Mouse (Mus musculus) forebrain, embryonic 10.5 days (tissue): Measurements from ENCODE around the gene Pafah1b2. TPM values are rescaled to one million over a fixed set of nuclear protein-coding genes. Genes with fewer than 3 reads are reported as not detected.
A peak's percentile ranks its signal among the peaks of the same experiment; 100 is the strongest.

Source experiments
- DNase-seq: peaks from one replicate; pipeline ENCODE4 v3.0.0-alpha.2; 2017; ENCODE audit warnings: low spot score; ENCODE audit errors: extremely low spot score
- H3K27ac ChIP-seq: fragments of 300-500 bp; sonication (generic); 2 replicates; pipeline ENCODE4 v1.5.1; 2016; ENCODE audit warnings: mild to moderate bottlenecking
- H3K27me3 ChIP-seq: fragments of 300-500 bp; sonication (generic); 2 replicates; pipeline ENCODE4 v1.6.1; 2016; ENCODE audit warnings: mild to moderate bottlenecking; ENCODE audit not compliant: poor library complexity, severe bottlenecking
- H3K36me3 ChIP-seq: fragments of 300-500 bp; sonication (generic); replicated peaks from 2 replicates; pipeline ENCODE4 v1.6.1; 2016; ENCODE audit warnings: mild to moderate bottlenecking, moderate library complexity
- H3K4me1 ChIP-seq: fragments of 300-500 bp; sonication (generic); 2 replicates; pipeline ENCODE4 v1.6.1; 2016
- H3K4me3 ChIP-seq: fragments of 300-500 bp; sonication (generic); 2 replicates; pipeline ENCODE4 v1.5.1; 2016; ENCODE audit warnings: mild to moderate bottlenecking, moderate library complexity
- H3K9me3 ChIP-seq: fragments of 300-500 bp; sonication (generic); 2 replicates; pipeline ENCODE4 v1.6.1; 2016; ENCODE audit warnings: mild to moderate bottlenecking, moderate library complexity
- WGBS: fragments of 180-500 bp; shearing (Covaris S2); methylation state at CpG from one replicate; pipeline ENCODE4 v1.1.7; 2016; 5-methylcytosine and 5-hydroxymethylcytosine counted together
- polyA plus RNA-seq: library from polyadenylated mRNA; unstranded; fragments of >200 nt; fragmentation: Nextera tagmentation; extraction: Ambion mirVana; gene quantifications from 2 replicates; pipeline ENCODE4 v1.2.1, GENCODE M21; 2016

The Pafah1b2 gene
- polyA plus RNA-seq, 1 experiment from 2014 or later: 279 TPM

GRCm38 (mm10) chr9:46016417-46016816 is 3.9 kb upstream of the Pafah1b2 start:
- WGBS: 74% methylated on average over 4 of the region's 4 CpGs
- H3K27me3 ChIP-seq: no peaks in the 10 kb centered on the region
- H3K9me3 ChIP-seq: no peaks in the 10 kb centered on the region
- H3K4me3 ChIP-seq: no peak overlapping the region
- no peak overlapping the region for H3K27ac ChIP-seq
- H3K4me1 ChIP-seq: peaks cover 48% of the 10 kb centered on the region
- peaks cover 27% of the 10 kb centered on the region for H3K36me3 ChIP-seq
- no peak for DNase-seq

GRCm38 (mm10) chr9:46015831-46016230 is 3.3 kb upstream of the Pafah1b2 start:
- Histone ChIP-seq H3K4me1 (peaks cover 53% of the 10 kb centered on the region), H3K4me3 (no peak overlapping the region), H3K27ac (no peak overlapping the region), H3K9me3 (no peaks in the 10 kb centered on the region), H3K36me3 (peaks cover 21% of the 10 kb centered on the region), H3K27me3 (no peaks in the 10 kb centered on the region)
- no peak for DNase-seq
- WGBS: 48% methylated on average over 9 of the region's 9 CpGs

- WGBS: 54% methylated on average over 8 of the region's 8 CpGs
- Histone ChIP-seq H3K4me1 (peaks cover 55% of the 10 kb centered on the region), H3K4me3 (0 out of 2 replicates have a peak overlapping the region, but pooled peaks have one; percentile 94), H3K36me3 (peaks cover 19% of the 10 kb centered on the region), H3K27me3 (no peaks in the 10 kb centered on the region), H3K27ac (no peak overlapping the region), H3K9me3 (no peaks in the 10 kb centered on the region)
- no peak for DNase-seq
These were observed 2.6 kb upstream of the Pafah1b2 start for GRCm38 (mm10) chr9:46015081-46015551.

GRCm38 (mm10) chr9:46014251-46014681 is 1.8 kb upstream of the Pafah1b2 start:
- DNase-seq: peak; percentile 57
- H3K4me1 ChIP-seq: peaks cover 55% of the 10 kb centered on the region
- peak overlapping the region; percentile 94 for H3K4me3 ChIP-seq
- H3K27me3 ChIP-seq: no peaks in the 10 kb centered on the region
- peak overlapping the region; percentile 56; the same call in 1 of the 2 replicates for H3K27ac ChIP-seq
- no peaks in the 10 kb centered on the region for H3K9me3 ChIP-seq
- WGBS: 2% methylated on average over 10 of the region's 10 CpGs
- H3K36me3 ChIP-seq: peaks cover 14% of the 10 kb centered on the region

- H3K27me3 ChIP-seq: no peaks in the 10 kb centered on the region
- no peaks in the 10 kb centered on the region for H3K9me3 ChIP-seq
- WGBS: 3% methylated on average over 5 of the region's 5 CpGs
- H3K4me3 ChIP-seq: peak overlapping the region; percentile 94
- peaks cover 55% of the 10 kb centered on the region for H3K4me1 ChIP-seq
- peak overlapping the region; percentile 97 for H3K27ac ChIP-seq
- H3K36me3 ChIP-seq: peaks cover 7% of the 10 kb centered on the region
- no peak for DNase-seq
These were observed 1.1 kb upstream of the Pafah1b2 start for GRCm38 (mm10) chr9:46013616-46014015.

GRCm38 (mm10) chr9:46013009-46013586 is 608 bp upstream of the Pafah1b2 start:
- peak overlapping the region; percentile 97 for H3K27ac ChIP-seq
- under 1% methylated on average over 46 of the region's 46 CpGs for WGBS
- peaks cover 2% of the 10 kb centered on the region for H3K36me3 ChIP-seq
- H3K4me3 ChIP-seq: peak overlapping the region; percentile 94
- H3K4me1 ChIP-seq: peaks cover 55% of the 10 kb centered on the region
- H3K27me3 ChIP-seq: no peaks in the 10 kb centered on the region
- peak; percentile 68 for DNase-seq
- H3K9me3 ChIP-seq: no peaks in the 10 kb centered on the region

- Histone ChIP-seq H3K36me3 (no peaks in the 10 kb centered on the region), H3K27ac (no peak overlapping the region), H3K4me1 (peaks cover 51% of the 10 kb centered on the region), H3K27me3 (no peaks in the 10 kb centered on the region), H3K9me3 (no peaks in the 10 kb centered on the region), H3K4me3 (peak overlapping the region; percentile 94; the same call in 1 of the 2 replicates)
- DNase-seq: no peak
- 65% methylated on average over 3 of the region's 3 CpGs for WGBS
These were observed 1.2 kb downstream of the Pafah1b2 start for GRCm38 (mm10) chr9:46011094-46011970.

- 90% methylated on average over 1 of the region's 1 CpGs for WGBS
- DNase-seq: no peak
- no peak overlapping the region for H3K4me3 ChIP-seq
- no peaks in the 10 kb centered on the region for H3K27me3 ChIP-seq
- H3K36me3 ChIP-seq: no peaks in the 10 kb centered on the region
- H3K9me3 ChIP-seq: no peaks in the 10 kb centered on the region
- no peak overlapping the region for H3K27ac ChIP-seq
- peaks cover 34% of the 10 kb centered on the region for H3K4me1 ChIP-seq
These were observed 2.9 kb downstream of the Pafah1b2 start for GRCm38 (mm10) chr9:46009669-46009983.

- WGBS: 76% methylated on average over 7 of the region's 7 CpGs
- Histone ChIP-seq H3K4me3 (no peak overlapping the region), H3K27ac (no peak overlapping the region), H3K9me3 (no peaks in the 10 kb centered on the region), H3K36me3 (no peaks in the 10 kb centered on the region), H3K27me3 (no peaks in the 10 kb centered on the region), H3K4me1 (peaks cover 29% of the 10 kb centered on the region)
- no peak for DNase-seq
These were observed 3.4 kb downstream of the Pafah1b2 start for GRCm38 (mm10) chr9:46008931-46009668.

- H3K4me1 ChIP-seq: peaks cover 6% of the 10 kb centered on the region
- 64% methylated on average over 5 of the region's 5 CpGs for WGBS
- no peaks in the 10 kb centered on the region for H3K9me3 ChIP-seq
- no peak overlapping the region for H3K4me3 ChIP-seq
- DNase-seq: no peak
- H3K27me3 ChIP-seq: no peaks in the 10 kb centered on the region
- H3K27ac ChIP-seq: no peak overlapping the region
- H3K36me3 ChIP-seq: no peaks in the 10 kb centered on the region
These were observed 6.3 kb downstream of the Pafah1b2 start for GRCm38 (mm10) chr9:46006224-46006623.

GRCm38 (mm10) chr9:46004529-46004928 is 8.0 kb downstream of the Pafah1b2 start:
- 63% methylated on average over 3 of the region's 3 CpGs for WGBS
- no peaks in the 10 kb centered on the region for H3K9me3 ChIP-seq
- no peaks in the 10 kb centered on the region for H3K27me3 ChIP-seq
- no peaks in the 10 kb centered on the region for H3K4me1 ChIP-seq
- H3K27ac ChIP-seq: no peak overlapping the region
- H3K4me3 ChIP-seq: no peak overlapping the region
- no peak for DNase-seq
- no peaks in the 10 kb centered on the region for H3K36me3 ChIP-seq

- no peak overlapping the region for H3K27ac ChIP-seq
- H3K4me1 ChIP-seq: no peaks in the 10 kb centered on the region
- no peaks in the 10 kb centered on the region for H3K36me3 ChIP-seq
- H3K27me3 ChIP-seq: no peaks in the 10 kb centered on the region
- DNase-seq: peak; percentile 79
- no peak overlapping the region for H3K4me3 ChIP-seq
- 12% methylated on average over 7 of the region's 7 CpGs for WGBS
- no peaks in the 10 kb centered on the region for H3K9me3 ChIP-seq
These were observed 8.8 kb downstream of the Pafah1b2 start for GRCm38 (mm10) chr9:46003729-46004128.
